Mouse (Mus musculus) testis, postnatal 10 days (tissue): Measurements from ENCODE around the gene Tctn1.

ENCODE experiments used
- DNase-seq: peaks from one replicate; pipeline ENCODE4 v3.0.0; 2021; ENCODE audit warnings: low spot score

Tctn1 gene

DNA sequence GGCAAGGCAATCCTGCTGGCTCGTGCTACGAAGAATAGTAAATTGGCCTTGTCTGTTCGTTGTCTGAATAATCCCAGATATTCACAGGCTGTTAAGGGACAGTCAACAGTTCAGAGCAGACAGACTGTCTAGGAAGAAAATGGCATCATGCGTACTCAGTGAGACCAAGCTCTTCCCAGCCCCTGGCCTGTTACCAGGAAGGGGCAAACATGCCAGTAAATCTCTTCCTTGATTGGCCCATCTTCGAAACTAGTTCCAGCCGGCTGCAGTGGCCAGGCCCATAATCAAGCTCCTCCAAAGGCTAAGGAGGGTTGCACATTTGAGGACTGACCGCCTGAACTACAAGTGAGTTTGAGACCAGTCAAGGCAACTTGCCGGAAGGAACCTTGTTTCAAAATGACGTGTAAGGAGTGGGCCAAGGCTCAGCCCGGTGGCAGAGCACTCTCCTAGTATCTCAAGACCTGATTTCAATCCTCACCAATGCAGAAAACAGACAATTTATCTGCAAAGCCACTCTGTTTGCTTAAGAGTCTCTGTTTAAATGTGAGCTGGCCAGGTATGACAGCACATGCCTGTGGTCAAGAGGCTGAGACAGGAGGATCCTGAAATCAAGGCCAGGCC, 17.6 kb downstream of the Tctn1 start:
- no peak for DNase-seq

DNA sequence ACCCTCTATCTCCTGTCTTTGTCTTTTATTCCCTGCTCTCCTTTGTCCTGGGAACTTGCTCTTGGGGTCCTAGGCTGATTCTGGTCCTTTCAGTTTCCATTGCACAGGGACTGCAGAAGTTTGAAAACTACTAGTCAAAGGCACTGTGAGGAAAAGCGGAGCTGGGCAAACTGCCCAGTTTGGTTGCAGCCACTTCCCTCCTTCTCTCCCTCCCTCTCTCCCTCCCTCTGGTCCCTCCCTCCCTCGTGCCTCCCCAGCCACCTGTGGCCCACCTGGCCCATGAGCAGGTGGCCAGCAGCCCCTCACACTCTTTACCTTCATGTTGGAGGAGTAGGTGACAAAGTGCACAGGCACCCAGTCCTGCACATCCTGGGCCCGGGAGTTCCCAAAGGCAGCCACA, 19.1 kb downstream of the Tctn1 start:
- DNase-seq = no peak

DNA sequence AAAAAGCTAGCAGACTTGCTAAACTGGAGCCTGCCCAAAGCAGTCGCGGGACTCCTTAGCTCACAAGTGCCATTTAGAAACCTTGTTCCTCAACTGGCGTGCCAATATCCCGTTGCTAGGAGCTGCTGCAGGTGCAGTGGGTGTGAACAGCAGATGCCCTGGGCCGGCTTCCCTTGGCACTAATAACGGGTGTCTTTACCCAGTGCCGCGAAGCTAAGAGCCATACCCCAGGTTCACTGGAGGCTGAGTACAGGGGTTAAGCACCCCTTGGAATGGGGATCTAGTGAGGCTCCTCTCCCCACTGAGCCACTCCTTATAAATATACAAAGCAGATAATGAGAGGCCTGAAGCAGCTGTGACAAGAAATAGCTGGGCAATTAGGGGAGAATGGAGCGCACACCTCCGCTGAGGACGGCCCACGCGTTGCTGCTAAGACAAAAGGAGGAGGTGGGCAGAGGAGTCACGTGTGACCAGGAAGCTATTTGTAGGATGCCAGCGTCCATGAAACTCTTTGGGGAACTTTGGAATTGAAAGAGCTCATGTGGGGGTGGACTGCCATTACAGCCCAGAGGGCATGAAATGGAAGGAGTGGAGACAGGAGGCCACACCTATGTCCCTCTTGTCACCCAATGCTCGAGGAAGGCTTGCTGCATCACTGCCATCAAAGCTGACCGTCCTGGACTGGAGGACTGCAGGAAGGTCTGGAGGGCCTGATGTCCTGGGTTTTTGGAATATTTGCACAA, 20.3 kb downstream of the Tctn1 start:
- DNase-seq = no peak

DNA sequence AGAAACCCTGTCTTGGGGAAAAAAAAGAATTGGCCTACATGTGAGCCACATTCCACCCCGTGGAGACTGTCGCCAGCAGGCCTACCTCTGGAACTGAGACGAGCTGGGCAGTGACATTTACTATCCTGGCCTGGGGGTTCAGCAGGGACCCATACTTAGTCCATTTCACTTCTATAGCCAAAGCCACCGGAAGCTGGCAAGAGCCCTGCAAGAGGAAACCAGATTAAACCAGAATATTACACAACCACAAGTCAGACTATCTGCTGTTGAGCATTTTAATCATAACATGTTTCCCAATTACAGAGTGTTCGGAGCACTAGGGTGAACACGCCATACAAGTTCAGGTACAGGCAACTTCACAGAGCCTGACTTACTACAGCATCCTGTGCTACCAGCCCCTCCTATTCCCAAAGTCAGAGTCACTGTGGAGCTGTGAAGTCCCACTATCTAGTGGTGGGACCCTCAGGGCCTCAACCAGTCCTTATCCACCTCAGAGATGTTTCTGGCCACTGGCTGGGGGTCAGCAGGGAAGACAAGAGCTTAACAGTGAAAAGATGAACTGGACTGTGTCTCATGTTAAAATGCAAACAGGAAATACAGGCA, 21.6 kb downstream of the Tctn1 start:
- DNase-seq = no peak

- DNase-seq = no peak
These were observed 23.3 kb downstream of the Tctn1 start for GRCm38 (mm10) chr5:122240989-122241388.

DNA sequence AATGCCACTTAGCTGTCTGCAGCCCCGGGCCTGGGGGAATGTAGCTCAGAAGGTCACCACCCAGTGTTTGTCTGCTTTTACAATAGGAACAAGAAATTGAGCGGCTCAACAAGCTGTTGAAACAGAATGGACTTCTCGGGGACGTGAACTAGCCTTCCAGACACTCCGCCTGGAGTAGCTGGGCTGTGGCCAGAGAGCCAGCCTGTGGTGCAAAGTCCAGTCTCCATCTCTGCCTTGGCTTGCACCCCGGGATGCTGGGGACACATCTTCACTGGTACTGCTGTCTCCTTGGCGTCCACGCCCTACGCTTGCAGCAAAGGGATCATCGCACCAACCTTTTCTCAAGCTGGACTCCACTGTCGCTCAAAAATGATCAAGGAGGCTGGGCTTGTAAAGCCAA, 23.7 kb downstream of the Tctn1 start:
- no peak for DNase-seq

DNA sequence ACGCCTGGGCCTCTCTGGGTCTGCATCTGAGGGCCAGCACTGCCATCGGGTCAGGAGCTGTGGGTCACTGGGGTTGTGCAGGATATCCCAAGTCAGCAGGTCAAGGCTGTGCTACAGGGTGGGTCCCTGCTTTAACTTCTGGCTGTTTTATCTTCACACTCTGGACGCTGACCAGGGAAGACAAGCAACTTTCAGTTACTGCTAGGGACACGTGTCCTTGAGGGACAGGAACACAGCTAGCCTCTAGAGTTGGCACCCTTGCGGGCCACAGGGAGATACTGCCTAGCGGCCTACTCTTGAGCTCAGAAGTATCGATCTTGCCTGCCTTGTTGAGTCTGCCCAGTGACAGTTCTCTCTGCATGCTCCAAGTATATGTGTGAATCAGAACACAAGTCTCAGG, 24.6 kb downstream of the Tctn1 start:
- no peak for DNase-seq

- no peak for DNase-seq
These were observed 27.1 kb downstream of the Tctn1 start for GRCm38 (mm10) chr5:122237200-122237599.

DNA sequence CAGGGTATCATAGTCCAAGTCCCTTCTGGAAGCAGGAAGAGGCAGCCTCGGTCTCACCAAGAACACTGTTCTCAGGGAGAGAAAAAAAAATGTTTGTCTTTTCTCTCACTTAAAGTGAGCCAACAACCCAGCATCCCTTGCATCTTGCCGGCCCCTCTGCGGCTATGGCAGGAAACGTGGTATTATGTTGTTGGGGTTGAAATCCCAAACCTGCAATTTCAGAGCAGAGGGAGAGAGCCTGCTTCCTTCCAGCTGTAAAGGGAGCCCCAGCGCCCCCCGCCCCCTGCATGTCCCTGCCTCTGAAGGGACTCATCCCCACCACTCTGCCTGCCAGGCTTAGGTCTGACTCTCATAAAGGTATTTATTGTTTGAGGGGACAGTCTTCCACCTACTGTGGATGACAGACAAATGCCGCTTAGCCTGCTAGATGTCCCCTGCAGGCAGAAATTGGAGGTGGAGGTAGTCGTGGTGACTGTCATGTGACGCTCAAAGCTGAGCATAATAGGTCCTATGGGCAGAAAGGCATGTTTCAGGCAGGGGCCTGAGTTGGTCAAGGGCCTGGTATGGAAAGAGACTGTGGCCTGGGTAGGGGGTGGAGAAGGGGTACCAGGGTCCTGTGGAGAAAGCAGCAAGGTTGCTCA, 28.9 kb downstream of the Tctn1 start:
- no peak for DNase-seq

- no peak for DNase-seq
These were observed 29.7 kb downstream of the Tctn1 start for GRCm38 (mm10) chr5:122234319-122235195.

DNA sequence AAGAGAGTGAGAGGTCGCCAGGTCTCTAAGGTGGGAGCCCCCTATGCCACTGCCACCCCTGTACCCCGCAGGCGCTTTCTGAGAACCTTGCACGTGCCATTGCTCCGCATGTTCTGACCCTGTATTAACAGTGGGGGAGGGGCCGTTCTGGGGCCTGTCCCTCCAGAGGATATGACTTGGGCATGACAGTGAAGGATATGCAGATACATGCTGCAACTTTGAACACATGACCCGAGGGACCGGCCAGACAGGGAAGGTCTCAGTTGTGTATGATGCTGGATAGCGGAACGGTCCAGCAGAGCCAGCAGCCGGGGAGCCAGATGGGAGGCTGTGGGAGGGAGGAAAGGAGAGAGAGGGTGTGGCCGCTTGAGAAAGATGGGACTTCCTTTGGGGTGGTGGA, 30.6 kb downstream of the Tctn1 start:
- no peak for DNase-seq

DNA sequence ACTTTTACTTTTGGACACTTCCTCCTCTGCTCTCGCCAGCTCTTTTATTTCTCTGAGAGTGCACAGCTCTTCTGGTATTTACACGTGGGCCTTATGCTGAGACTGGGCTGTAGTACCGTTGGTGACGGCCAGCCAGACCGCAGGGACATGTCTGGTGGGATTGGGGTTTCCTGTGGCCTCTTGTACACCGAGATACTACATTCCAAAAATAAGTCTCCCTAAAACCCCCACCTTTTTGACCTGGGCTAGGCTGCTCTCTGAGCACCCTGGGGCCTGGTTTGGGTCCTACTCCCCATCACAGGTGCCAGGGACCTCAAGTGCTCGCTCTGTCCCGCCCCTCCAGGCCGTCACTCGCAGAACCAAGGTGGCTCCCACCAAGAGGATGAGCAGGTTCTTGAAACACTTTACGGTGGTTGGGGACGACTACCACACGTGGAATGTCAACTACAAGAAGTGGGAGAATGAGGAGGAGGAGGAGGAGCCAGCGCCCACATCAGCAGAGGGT, 31.1 kb downstream of the Tctn1 start:
- DNase-seq = no peak

GRCm38 (mm10) chr5:122232004-122232403, 32.3 kb downstream of the Tctn1 start:
- DNase-seq = no peak

DNA sequence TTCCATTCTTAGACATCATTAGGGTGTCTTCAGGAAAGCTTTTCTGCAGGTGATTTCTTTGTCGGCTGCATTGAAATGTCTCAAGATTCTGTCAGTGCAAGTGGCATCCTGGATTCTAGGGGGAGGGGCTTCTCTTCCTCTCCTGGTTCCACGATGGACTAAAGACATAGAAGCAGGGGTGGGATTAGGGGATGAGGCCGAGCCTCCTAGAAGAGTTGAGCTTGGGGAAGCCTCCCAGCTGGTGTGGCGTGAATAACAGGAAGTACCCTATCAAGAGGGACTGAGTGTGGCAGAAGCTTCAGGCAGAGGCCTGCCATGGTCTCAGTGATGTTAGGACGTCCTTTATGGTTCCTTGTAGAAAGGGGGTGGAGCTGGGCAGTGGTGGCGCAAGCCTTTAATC, 32.8 kb downstream of the Tctn1 start:
- no peak for DNase-seq

GRCm38 (mm10) chr5:122230816-122231215, 33.4 kb downstream of the Tctn1 start:
- no peak for DNase-seq

- no peak for DNase-seq
These were observed 35.5 kb downstream of the Tctn1 start for GRCm38 (mm10) chr5:122228772-122229171.

GRCm38 (mm10) chr5:122228271-122228765, 35.9 kb downstream of the Tctn1 start:
- DNase-seq = no peak

- no peak for DNase-seq
These were observed 40.0 kb downstream of the Tctn1 start for GRCm38 (mm10) chr5:122224291-122224690.

GRCm38 (mm10) chr5:122221085-122221484, 43.2 kb downstream of the Tctn1 start:
- no peak for DNase-seq

DNA sequence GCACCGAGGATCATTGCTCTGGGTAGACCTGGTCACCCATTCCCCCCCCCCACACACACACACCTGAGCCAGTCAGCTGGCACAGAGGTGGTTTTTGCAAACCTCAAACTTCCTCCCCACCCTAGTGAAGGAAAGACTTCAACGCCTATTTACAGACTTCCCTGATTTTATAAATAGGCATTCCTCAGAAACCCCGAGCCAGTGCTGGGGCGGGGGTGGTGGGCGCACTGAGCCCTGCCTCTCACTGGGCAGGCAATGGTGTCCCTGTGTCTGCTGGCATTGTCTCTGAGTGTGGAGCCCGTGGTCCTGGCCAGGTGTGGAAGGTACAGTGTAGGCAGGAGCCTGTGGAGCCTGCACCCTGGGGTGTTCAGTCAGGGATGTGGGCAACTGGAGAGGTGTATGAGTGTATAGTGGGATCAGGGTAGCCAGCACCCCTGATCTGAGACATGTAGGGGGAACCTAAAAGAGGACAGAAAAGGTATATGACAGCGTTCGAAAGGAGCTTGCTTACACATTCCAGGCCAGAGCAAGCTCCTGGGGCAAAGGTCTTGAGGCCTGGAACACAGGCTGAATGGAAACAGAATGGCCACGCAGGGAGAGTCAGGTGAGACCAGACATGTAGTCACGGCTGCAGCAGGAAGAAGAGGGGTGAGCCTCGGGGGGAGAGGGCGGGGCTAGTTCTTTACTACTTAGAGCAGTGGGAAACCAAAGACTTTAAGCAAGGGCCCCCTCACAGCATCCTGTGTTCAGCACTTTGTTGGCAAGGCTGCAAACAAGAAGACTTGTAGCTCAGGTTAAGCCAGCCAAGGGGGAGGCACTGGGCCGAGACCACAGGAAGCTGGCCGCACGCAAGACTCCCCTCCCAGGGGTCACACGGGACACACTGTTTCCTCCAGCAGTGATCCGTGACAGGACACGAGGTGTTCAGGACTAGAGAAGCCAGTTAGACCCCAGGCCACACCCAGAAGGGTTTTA, 44.3 kb downstream of the Tctn1 start:
- no peak for DNase-seq
